Mouse (Mus musculus) granulocyte monocyte progenitor cell, adult 5-6 weeks (primary cell): ENCODE data around the gene Lgr5. TPM values are rescaled to one million over a fixed set of nuclear protein-coding genes. Genes with fewer than 3 reads are reported as not detected.

Experiments
- ATAC-seq: replicated peaks from 2 replicates; pipeline ENCODE4 v1.8.0; 2016; ENCODE audit warnings: mild to moderate bottlenecking, moderate TSS enrichment, inconsistent platforms; ENCODE audit not compliant: poor library complexity, severe bottlenecking
- total RNA-seq, 2 experiments: library from RNA; stranded (forward) in 1 of 2; stranded (reverse) in 1 of 2; fragments of 200-712, 200-1000 nt in 1 of 2; fragments of >200 nt in 1 of 2; fragmentation: Nextera tagmentation in 1 of 2; gene quantifications; 2 replicates each; pipeline ENCODE4 v1.2.3; 2014 to 2017

The Lgr5 gene
- total RNA-seq, 2 experiments from 2014 or later: not detected

DNA sequence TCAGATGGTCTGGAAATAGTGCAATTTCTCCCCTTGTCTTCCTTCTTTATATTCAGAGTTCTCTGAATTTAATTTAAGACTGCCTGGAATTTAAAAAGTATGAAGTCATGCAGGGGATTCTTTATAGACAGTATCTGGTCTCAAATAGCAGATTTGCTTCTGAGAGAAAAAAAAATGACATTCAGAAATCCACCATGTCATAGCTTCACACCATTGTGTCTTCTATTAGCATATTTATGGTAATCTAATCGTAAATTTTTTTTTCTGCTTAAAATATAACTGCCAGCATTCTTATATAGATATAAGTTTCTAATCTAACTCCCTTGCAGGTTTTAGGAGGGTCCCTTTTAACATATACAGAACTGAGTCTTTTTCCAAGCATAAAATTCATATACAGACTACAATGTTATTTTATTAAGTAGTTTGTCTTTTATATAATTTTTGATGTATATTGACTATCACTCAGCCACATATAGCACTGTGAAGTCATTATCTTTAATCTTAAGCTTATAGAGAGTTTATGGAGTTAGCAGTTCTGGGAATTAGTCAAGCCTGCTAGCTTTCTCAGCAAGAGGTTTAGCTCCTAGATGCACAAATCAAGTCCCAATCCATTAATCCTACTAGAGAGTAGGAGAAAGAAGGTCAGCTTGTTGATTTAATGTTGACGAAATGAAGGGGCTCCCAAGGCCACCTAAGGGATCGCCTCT lies 15.7 kb downstream of the Lgr5 start:
- no peak for ATAC-seq

DNA sequence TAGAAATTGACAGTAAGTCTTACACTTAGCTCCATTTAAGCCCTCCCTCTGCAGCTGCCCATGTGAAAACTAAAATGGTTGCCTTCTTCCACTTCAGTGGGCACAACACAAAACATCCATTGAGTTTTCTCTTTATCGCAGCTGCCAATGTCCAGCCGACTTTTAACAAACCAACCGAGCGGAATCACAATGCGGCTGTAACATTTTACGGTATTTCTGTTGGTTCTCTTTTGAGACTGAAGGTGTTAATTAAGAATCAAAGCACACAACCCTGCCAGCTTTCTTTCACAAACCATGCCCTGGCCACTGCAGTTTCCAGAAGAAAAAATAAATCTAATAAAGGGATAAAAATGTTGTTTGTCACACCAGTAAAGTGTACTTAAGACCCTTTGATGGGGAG lies 16.3 kb downstream of the Lgr5 start:
- no peak for ATAC-seq

DNA sequence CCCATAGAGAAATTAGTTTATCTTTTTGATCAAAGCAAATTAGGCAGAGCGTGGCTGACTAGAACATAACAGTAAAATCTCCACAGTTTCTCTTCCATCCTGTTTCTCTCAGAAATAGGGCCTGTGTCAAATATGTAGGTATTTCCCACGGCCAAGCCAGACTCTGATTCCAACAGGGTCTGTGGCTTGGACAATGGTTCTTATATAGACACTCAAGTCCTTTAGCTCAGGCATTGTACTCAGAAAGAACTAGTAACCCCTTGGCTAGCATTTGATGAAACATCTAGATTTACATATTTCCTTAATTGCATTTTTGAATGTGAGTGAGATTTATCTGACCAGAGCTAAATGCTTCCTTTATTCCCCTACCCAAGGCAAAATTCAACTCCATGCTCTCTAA lies 17.0 kb downstream of the Lgr5 start:
- no peak for ATAC-seq

DNA sequence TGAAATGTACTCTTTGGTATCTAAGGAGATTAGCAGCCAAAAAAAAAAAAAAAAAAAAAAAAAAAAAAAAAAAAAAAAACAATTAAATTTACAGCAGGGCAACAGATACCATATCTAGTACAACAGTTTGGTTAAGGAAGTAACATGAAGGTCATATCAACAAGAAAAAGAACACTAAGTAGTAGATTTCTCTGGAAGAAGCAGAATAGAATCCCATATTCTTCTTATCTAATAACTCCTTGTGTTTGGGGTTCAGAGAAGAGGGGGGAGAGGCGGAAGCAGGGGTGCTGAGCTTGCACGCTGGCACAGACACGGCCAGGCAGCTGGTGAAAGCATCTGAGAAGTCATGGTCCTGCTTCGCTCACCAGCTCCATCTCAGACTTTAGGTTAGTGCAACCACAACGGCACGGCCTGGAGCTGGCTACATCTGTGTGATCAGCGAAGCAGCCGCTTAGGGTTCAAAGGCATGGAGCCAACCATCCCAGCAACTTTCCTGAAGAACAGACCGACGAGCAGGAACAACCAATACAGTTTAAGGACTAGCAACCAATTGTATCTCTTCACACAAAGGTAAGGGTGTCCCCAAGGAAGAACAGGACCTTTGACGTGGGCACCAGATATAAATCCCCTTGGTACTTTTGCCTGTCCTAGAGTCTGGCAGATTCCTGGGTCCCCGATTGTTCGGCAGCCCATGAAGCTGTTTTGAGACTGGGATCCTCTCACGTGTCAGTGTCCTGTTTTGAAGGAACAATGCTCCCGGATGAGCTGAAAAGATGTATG lies 17.7 kb downstream of the Lgr5 start, which contains the start of gene A930009A15Rik:
Gene A930009A15Rik, plus strand, starts transcription at position 275 of the 780 bp plus-strand sequence.
- ATAC-seq: no peak

DNA sequence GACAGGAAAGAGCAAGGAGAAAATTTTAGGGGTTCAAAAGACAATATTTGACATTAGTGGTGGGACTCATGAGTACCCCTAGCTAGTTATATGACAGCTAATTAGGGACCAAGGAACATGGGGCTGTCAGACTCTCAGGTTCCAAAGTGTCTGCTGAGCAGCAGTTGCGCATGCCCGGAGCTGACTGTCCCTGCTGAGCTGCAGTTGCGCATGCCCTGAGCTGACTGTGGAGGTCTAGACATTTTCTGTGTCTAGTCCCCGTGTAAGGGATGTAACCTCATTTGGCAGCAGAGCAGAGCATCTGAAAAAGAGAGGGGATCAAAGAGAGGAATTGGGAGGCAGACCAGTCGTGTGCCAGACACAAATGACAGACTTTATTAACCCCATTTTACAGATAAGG lies 23.6 kb downstream of the Lgr5 start:
- no peak for ATAC-seq

DNA sequence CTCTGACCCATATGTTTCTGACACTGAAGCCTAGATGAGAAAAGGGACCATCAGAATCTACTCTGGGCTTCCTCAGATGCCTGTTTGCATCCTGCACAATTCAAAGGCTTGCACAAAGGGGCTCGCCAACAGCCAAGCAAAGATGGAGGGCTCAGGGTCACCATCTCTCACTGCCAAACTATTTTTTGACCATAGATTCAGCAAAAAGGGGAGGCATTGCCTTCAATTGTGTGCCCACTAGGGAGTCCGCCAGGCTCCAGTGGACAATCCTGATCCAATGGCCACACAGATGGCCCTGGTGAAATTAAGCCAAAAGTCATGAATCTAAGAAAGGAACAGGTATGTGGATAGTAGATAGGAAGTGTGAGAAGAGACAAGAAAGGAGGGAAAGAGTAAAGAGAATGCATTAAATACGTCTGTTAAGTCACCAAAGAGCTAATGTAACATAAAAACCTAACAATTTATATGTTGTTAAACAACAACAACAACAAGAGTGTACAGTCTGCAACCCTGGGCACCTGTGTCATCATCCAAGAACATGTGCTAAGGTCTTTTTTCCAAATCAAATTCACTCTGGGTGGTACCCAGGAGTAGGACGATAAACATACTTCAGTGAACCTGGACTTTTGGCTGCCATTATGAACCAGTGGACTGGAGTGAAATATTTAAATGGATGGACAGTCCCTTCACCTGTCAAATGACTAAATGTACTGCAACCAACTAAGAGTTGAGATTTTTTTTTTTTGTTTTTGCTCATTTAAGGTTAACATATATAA lies 24.5 kb downstream of the Lgr5 start:
- no peak for ATAC-seq

DNA sequence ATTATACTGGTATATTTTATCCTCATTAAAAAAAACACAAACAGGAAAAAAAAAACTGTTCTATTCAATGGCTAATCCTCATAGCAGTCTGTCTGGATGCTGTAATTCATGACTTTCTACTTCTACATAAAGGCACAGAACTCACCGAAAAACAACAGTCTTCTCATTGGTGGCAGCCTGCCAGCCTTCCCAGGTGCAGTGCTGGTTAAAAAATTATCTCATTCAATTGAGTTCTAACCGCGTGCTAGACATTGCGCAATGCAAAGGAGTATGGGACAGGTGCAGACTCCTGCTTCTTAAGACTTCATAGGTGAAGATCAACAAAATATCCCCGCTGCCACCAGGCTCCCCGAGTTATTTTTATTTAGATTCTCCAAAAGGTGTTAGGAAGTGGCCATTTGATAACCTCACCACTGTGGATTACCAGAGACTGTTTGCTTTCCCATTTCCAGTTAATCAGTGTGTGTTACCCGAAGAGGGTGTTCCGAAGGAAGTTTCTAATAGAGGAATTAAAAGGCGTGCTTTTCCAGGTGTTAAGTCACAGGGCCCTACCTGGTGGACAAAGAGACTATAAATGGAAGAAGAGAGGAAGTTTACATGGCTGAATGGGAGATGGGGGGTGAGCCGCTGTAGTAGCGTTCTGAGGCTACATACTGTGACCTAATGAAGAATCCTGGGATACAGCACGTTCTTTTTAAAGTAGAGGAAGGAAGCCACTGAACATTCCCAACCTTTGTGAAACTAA lies 26.3 kb downstream of the Lgr5 start:
- no peak for ATAC-seq

DNA sequence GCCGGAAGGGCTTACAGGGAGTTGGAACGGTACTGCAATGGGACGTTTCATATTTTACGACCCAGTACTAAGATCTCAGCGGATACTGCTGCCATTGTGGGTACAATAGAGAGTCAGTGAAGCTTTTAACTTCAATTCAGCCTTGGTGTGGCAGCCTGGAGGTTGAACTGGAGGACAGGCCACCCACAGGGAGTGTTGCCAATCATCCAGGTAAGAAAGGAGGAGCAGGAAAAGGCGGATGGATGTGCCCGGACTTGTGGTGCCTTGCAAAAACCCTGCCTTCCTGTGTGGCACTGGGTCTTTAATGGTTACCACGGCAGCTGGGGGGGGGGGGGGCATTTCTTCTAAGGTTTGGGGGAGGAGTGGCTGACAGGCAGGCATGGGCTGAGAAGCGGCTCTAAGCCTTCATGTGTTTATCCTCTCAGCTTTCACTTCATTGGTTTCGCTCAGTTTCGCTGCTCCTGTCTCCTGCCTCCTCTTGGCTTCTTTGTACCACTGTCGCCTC lies 30.8 kb downstream of the Lgr5 start:
- no peak for ATAC-seq

DNA sequence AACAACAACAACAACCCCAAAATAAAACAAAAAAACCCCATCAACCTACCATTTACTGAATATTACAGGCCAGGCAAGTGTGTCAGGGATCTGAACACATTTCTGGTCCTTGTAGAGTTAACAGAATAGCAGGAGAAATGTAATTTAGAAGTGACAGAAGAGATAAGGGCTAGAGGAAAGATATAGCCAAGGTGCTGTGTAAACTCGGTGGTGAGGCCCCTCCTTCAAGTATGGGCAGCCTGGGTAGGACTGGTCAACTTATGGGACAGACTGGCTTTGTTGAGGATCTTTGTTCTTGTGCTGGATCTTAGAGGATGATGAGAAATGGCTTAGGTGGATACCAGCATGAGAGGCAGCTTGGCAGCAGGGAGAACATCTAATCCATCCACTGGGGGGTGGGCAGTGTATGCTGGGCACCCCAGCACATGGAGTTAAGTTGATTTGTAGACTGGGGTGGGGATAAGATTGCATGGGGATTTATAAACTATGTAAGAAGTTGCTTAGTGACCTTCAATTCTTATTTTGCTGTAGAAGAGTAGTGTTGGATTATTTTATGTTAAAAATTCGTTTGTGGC lies 32.3 kb downstream of the Lgr5 start:
- no peak for ATAC-seq

DNA sequence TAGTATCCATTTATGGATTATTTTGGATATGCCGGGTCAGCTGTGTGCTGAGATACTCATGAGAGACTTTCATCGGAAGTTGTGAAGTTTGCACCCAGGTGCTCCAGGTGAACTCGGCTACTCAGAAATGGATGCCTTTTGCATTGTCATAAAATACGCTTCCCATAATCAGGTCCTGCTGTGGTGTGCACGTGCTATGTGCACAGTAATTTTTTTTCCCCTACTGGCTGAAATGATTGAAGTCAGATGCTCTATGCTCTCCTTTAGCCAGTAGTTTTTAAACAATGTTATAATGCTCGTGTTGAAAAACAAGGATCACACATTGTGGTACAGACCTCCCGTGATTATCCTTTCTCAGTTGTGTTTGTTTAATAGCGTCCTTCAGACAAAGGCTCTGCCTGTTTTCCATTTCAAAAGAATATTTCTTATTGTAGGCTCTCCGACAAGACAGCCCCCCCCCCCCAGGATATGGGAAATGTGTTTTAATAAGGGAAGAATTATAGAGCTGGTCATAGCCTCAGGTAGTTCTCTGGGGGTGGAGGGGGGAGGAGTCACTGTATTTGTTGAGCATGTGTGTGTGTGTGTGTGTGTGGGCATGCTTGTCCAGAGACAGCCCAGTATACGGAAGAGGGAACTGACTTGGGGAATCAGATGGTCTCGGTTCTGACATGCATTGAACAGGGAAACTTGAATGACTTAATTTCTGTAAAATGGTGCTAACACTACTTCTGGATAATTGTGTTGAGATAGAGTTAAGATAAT lies 34.0 kb downstream of the Lgr5 start:
- no peak for ATAC-seq

DNA sequence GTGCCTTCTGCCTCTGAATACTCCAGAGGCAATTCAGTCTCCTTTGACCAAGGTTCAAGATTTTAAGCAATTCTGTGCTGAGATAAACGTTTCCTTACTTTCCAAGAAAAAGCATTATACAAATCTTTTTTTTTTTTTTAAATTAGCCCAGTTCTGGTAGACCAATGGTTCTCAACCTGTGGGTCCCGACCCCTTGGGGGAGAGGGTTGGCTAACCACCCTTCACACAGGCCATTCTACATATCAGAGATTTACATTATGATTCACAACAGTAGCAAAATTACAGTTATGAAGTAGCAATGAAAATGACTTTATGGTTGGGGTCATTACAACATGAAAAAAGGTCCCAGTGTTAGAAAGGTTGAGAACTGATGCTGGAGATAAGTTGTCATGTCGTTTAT lies 36.5 kb downstream of the Lgr5 start:
- no peak for ATAC-seq

DNA sequence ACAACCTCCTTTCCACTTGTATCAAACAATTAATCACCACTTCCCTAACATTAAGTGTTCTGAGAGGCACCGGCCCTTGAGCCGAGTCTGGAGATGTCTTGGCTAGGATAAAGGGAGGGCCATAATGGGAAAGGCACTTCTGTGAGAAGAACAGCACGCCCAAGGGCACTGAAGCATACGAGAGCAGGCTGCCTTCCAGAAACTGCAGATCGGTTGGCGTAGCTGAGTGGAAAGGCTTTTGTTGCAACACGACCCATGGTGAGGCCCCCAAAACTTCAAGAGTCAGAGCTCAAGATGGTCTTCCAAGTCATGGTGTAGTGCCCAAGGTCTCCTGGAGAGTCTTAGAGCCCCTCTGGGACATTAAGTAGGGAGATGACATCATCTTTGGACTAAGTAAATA lies 37.3 kb downstream of the Lgr5 start:
- no peak for ATAC-seq

DNA sequence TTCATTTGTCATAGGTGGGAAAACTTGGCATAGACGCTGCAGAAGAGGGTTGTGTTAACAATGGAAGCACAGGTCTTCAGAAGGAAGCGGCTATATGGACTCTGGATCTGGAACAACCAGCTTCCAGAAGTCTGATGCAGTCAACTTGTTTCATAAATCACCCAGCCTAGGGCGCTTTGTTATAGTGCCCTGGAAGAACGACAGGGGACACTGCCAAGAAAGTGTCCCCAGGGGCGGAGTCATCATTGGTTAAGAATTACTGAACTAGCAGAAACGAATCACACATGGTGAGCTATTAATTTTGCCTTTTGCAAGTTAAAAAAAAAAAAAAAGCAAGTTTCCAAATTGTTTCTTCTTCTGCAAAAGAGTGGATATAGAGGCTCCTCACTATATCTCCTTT lies 44.7 kb downstream of the Lgr5 start:
- no peak for ATAC-seq

DNA sequence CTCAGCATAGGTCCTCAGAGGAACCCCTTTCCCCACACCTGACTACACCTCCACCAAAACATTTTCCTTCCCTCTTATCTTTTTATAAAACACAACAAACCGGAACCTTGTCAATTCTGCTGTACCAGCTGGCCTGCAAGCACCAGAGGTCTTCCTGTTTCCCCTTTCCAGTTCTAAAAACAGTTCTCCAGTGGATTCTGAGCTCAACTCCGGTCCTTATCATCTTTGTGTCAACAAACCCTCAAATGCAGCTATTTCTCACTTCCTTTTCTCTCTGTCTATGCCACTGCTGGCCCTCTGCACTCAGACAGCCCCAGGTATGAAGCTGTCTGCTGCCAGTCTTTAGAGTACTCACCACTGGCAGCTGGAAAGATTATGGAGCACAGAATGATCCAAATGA lies 56.8 kb downstream of the Lgr5 start:
- peak; percentile 42 for ATAC-seq

DNA sequence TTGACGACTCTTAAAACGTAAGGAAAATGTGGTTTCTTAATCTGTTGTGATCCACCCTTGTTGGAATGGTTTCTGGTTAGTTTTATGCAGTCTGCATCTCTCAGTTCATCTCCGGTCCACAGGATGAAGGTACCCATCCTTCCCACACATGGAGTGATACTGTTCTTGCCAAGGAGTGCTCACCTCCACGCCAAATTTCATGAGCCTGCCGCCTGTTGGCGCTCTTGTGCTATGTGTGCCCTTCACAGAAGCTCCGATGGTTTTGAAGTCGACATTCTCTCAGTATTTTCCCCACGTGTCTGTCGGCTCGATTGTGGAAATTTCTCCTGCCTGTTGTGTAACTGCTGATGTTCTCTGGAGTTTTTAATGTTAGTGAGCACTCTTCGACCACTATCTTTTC lies 57.8 kb downstream of the Lgr5 start:
- ATAC-seq: no peak

DNA sequence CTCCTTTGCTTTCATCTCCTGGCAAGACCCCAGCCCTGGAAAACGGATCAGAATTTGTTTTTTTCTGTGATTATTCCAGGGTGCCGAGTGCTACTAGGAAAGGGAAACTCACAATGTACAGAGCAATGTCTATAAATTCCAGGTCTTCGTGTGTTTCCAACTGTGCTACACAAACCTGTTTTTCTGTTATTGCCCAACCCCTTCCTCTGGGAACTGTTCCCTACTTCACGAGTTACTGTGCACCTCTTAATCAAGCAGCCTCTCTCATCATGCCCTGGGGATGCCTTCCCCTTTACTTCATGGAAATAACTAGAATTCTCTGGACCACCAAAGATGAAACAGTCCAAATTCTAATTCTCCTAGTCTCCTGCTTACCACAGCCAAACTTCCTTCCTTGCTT lies 58.7 kb downstream of the Lgr5 start:
- ATAC-seq: no peak

DNA sequence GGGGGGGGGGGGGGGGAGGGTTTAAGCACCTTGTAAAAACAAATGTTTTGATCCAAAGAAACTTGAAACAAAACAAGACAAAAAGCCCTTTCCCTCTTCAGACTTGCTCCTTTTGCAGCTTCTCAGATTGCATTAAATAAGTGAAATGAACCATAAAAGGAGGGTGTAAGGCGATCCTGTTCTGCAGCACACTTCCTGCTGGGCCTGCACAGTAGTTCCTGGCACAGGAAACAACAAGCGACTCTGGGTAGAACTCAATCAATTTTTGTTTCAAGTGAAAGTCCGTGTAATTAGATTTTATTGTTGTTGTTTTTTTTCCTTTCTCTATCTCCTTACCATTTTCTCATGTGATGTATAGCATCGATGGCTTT lies 66.5 kb downstream of the Lgr5 start:
- ATAC-seq: no peak

DNA sequence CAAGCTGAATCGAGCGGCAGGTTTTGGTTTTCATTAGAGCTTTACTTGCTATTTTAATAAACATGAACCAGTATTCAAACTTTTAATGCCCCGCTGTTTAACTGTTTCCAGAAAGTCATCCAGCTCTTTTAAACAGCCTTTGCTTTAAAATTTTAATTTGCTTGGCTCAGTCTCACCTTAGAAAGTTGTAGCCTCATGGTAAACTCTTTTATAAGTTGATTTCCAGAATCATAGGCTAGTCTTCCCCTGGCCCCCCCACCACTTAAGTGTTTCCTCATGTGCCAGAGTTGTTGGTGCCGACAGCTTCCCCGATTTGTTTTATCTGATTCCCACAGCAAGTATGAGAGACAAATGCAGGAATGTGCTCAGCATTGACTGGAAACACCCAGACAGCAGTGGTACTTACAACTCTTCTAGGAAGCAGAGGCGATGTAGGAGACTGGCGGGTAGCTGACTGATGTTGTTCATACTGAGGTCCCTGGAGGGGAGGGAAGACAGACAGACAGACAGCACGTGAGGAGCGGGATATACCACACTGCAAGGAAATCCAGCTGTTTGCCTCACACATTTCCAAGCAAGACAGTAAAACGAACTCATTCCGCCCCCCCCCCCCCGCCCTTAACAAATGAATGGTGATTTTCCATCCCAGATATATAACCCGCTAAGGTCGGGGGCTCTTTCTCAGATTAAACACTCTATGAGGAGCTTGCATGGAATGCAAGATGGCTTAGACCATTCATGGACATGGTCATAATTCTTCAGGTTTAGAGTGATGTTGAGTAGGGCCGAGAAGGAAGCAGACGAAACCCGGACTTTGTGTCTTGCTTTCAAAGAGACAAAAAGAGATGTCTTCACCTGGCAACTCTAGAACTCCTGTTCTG lies 67.1 kb downstream of the Lgr5 start:
- no peak for ATAC-seq
